Mouse (Mus musculus) brain, embryonic 14.5 days (tissue): ENCODE measurements around the gene Tjp1.

Source experiments
- CTCF ChIP-seq: fragments of 200-500 bp; IDR thresholded peaks from 2 replicates; pipeline ENCODE4 v1.5.1; 2012; ENCODE audit warnings: inconsistent platforms, mild to moderate bottlenecking, moderate library complexity, borderline replicate concordance; ENCODE audit not compliant: insufficient read depth, insufficient read length; ENCODE audit errors: extremely low read depth
- POLR2A ChIP-seq: fragments of 200-500 bp; IDR thresholded peaks from 2 replicates; pipeline ENCODE4 v1.6.1; 2012; ENCODE audit warnings: mild to moderate bottlenecking, inconsistent platforms, borderline replicate concordance; ENCODE audit not compliant: poor library complexity, insufficient read depth, insufficient read length, severe bottlenecking; ENCODE audit errors: extremely low read depth

GRCm38 (mm10) chr7:65378818-65379565 lies 148.6 kb downstream of the Tjp1 start:
- no peak for TF ChIP-seq CTCF
- no peak for TF ChIP-seq POLR2A
